Mouse (Mus musculus) ovary, postnatal 14 days (tissue): ENCODE measurements around the gene Ppp1r18.

Experiments used
- DNase-seq: peaks from one replicate; pipeline ENCODE4 v3.0.0; 2022; ENCODE audit warnings: low spot score

Ppp1r18 gene

GRCm38 (mm10) chr17:35909919-35910369 lies 44.6 kb downstream of the Ppp1r18 start, which contains the start of gene Atat1:
Gene Atat1, minus strand, starts transcription at chr17:35910075.
- peak; percentile 95 for DNase-seq

- DNase-seq = no peak
Observed at GRCm38 (mm10) chr17:35914975-35915374, 49.6 kb downstream of the Ppp1r18 start.

DNA sequence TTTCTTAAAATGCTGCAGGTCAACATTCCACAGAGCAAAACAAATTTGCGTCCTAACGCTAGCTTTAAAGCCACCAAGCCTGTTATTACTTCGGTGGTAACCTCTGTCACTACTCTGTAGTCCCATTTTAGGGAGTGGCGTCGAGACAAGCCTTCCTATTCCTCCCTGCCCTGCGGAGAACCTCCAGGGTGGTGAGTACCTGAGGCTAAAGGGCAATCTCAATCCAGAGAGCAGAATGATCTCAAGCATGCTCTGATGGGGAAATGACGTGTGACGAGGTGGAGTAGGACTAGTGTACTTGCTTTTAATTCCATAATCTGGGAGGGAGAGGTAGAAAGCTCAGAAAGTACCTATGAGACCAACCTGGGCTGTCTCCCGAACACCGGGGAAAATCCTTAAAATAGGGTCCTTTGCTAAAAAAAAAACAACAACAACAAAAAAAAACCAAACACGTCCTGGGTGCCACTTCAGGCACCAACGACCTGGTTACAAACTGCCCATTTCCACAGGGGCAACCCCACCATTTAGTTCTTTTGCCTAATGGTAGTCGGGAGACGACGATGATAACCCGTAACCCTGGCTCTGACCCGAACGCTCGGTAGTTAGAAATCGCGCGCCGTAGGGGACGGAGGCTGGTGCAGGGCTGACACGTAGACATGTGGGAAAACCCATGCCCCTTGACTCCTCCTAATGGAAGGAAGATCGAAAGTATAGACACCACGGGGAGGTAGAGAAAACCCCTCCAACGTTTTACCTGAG lies 50.3 kb downstream of the Ppp1r18 start:
- no peak for DNase-seq

- peak; percentile 96 for DNase-seq
Observed at GRCm38 (mm10) chr17:35916297-35917142, 51.1 kb downstream of the Ppp1r18 start, which contains the start of the genes Mrps18b and Ppp1r10. Gene Mrps18b, minus strand, starts transcription at chr17:35916389. Gene Ppp1r10, plus strand, starts transcription at chr17:35916434.

GRCm38 (mm10) chr17:35917143-35917462 lies 51.7 kb downstream of the Ppp1r18 start:
- no peak for DNase-seq

GRCm38 (mm10) chr17:35917463-35918251 lies 52.3 kb downstream of the Ppp1r18 start:
- DNase-seq = peak; percentile 44

DNA sequence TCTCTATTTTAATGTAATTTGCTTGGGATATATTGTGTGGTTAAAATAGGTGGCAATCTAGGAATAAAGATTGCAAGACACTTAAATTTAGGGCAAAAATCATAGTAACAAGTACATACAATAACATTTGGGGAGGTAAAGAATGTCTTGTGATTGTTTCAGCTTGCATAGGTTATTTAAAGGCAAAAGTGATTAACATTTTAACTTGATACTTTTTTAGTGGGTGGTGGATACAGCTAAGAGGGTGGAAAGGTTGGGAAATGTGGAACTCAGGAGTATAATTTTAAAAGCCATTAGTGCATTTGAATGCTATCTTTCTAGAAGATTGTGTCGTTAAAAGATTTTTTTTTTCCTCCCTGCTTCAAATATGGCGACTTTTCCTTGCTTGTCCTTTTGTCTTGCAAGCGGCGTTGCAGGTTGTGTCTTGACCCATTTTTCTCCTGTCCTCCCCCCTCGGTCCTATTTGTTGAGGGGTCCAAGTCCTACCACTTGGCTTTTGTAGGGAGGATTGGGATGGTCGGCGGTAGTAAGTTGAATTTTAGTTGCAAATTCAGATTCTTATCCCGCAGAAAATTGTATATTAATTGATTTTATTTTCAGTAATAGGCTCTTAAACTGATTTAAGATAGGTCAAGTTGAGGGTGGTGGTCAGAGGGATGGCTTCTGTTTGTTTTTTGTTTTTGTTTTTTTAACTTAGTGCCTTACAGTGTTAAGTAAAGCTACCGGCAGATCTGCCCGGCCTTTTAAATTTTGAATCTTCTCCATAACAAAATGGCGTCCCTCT lies 53.1 kb downstream of the Ppp1r18 start:
- DNase-seq = peak; percentile 42

DNA sequence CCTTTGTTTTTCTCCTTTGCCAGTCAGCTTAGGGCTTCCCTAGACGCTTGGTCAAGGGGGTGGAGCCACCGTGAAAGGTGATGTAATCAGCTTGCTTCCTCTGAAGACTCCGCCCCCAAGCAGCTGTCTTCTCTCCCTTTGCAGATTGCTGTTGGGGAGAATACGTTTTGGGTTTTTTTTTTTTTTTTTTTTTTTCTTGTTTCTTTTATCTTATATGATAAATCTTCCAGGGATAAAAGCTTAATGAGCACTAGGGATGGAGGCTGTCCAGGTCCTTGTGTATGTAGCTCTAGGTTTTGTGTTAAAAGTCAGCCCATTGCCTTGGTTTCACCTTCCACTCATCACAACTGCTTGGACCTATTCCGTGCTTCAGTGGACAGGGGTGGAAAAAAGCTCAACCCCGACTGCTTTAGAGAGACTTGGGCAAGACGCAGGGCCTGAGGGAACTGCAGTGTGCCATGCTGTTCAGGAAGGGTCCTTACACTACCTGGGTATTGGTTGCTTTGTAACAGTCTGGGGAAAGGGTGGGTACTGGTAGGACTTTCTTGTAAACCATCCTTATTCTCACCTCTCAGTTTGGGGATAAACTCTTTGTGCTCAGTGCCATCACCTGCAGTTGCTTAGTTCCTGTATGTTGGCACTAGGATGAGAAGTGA lies 53.8 kb downstream of the Ppp1r18 start:
- DNase-seq = peak; percentile 81

DNA sequence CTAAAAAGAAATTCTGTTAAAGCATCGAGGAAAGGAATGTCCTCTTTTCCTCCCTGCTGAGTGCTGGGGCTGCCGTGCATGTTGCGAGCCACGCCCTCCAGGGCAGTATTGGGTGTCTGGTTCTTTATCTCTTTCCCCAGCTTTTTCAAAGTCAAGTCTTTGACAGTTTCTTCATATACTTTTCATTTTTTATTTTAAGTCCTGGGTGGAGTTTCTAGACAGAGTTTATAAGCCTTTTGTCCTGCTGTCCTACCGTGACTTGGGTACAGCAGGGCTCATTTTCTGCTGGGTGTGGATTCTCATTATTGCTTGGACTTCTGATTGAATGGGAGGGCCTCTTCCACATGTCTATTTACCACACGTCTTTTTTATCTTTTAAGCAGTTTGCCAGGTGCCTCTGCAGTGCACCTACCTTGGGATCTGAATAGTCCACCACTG lies 54.5 kb downstream of the Ppp1r18 start:
- DNase-seq = no peak

DNA sequence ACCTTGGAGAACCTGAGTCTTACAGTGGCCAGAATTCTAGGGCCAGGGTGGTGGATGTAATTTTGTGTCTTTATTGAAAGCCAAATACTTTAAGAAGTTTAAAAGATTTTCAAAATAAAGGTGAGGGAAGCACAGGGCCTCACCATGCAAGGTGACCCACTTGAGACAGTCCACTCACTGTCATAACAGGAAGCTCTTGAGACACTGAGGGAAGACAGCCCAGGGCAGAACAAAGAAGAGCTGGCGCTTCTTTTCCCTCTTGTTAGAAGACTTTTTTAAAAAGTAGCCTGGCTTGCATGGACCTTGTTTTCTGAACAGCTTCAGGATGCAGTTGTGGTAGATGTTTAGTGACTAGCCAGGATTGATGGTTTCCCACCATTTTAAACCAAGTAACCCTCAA lies 55.0 kb downstream of the Ppp1r18 start:
- DNase-seq = no peak

- no peak for DNase-seq
Observed at GRCm38 (mm10) chr17:35920862-35921562, 55.6 kb downstream of the Ppp1r18 start.

DNA sequence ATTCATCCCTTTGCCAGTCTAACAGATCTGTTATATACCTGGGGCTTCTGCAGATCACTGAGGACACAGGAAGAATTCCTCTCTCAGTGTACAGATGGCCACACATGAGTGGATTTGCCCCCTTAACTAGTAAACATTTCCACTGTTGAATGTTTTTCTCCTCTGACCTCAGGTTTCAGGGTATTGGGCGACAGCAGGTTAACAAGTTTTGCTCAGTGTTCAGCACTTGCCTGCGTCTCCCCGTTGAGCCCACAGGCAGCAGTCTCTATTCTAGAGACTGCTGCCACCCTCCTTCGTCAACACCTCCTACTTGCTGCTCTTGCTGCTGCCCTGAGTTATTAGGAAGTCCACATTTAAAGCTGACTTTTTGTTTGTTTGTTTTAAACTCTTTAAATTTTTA lies 56.3 kb downstream of the Ppp1r18 start:
- DNase-seq = no peak

- no peak for DNase-seq
Observed at GRCm38 (mm10) chr17:35922566-35922965, 57.2 kb downstream of the Ppp1r18 start.

DNA sequence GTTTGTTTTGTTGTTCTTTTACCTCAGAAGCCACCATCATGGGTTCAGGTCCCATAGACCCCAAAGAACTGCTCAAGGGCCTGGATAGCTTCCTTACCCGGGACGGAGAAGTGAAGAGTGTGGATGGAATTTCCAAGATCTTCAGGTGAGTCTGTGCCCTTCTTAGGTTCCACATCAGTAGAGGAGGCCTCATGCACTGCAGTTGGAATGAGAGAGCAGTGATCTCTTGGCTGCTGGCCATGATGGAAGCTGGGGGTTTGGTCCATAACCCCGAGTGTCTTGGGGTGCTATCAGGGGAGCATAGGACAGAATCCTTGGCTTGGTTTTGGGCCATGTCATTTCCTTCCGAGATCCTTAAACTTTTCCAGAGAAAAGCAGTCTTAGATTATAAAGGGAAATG lies 57.9 kb downstream of the Ppp1r18 start:
- no peak for DNase-seq
